Mouse (Mus musculus) gastrocnemius, postnatal 25 days (tissue): ENCODE measurements around the gene Caly. TPM values are rescaled to one million over a fixed set of nuclear protein-coding genes. Genes with fewer than 3 reads are reported as not detected.

ENCODE experiments used
- DNase-seq: peaks from one replicate; pipeline ENCODE4 v3.0.0; 2022
- total RNA-seq, 2 experiments: library from RNA; stranded (reverse); gene quantifications; 1 replicate in 1 of 2; 2 replicates in 1 of 2; pipeline ENCODE4 v1.2.3; 2021

Caly gene
- total RNA-seq, 2 experiments from 2014 or later, result not detected

DNA sequence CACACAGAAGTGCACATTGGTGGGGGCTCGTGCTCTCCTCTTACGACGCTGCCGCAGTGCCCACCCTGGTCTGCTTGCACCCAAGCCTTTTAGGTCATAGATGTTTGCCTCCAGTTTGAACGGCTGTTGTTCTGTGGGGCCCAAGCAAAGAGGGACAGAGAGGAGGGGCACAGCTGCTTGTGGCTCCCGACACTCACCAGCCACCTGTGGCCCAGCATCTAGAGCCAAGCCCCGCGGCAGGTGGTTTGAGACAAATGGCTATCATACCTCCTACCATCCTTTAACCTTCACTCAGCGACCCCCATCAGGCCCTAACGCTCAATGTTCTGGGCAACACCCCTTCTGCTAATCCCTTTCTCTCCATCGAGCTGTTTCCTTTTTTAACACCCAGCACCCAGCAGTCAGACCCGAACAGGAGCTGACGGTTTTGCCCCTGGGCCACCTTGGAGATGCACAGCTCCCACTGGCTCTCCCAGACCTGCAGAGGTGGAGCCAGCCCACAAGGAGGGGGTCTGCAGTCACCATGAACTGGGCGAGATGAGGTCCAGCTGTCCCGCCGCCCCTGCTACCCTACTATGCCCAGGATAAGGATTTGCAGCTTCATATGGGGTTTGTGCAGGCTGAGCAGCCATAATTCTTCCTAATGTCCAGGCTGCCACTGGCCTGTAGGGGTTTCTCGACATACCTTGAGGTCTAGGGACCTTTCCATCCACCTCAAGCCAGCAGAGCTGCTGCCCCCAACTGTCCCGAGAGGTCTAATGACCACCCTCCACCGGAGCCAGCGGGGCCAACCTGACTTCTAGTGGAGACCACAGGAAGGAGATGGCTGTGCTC, 723 bp downstream of the Caly start:
- no peak for DNase-seq

DNA sequence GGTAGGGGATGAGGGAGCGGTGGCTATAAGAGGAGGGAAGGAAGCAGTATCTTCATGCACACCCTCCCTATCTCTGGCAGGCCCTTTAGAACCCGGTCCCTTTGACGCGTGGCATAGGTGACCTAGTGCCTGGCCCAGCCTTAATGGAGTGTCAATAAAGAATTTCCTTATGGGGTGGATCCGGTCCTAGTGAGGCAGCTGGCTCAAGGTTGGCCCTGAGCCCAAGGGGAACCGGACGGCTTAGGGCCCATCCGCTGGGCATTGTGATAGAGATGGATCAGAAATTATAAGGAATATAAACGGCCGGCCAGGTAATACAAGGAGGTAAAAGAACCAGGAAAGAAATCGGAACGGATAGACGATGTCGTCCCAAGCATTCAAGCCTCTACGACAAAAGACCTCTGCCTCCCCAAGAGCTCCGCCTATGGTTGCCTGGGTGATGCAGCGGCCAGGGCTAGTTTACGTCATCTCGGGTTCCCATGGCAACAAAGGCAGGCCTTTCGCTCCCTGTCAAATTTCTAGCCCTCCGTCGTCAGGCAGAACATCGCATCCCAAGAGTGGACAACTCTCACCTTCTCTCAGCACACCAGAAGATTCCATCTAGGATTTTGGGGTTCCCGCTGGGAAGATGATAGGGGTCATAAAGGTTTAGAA, 1.7 kb downstream of the Caly start:
- DNase-seq, result no peak

DNA sequence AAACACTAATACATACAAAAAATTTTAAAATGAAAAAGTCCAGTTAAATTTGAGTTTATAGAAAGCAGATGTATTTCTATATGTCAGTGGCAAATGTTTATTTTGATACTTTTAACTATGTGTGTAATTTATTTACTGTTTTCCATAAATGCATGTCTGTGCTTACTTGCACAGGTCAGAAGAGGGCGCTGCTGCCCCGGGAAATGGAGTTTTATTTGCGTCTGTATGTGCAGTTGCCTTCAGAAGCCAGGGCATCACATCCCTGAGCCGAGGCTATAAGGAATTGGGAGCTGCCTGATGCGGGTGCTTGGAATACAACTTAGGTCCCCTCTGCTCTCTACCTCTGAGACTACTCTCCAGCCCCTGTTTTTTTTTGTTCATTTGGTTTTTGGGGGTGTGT, 3.6 kb downstream of the Caly start:
- DNase-seq, result no peak

DNA sequence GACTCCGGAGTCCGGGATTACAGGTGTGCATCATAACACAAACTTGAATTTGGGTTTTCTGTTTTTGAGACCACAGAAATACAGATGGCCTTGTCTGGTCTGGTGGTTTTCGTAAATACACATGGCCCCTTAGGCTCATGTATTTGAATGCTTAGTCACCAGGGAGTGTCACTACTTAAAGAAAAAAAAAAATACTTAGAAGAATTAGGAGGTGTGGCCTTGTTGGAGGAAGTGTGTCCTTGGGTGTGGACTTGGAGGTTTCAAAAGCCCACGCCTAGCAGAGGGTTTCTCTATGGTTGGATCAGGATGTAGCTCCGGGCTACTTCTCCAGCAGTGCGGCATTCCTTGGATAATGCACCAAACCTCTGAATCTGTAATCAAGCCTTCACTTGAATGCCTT, 4.7 kb downstream of the Caly start:
- DNase-seq, result no peak

DNA sequence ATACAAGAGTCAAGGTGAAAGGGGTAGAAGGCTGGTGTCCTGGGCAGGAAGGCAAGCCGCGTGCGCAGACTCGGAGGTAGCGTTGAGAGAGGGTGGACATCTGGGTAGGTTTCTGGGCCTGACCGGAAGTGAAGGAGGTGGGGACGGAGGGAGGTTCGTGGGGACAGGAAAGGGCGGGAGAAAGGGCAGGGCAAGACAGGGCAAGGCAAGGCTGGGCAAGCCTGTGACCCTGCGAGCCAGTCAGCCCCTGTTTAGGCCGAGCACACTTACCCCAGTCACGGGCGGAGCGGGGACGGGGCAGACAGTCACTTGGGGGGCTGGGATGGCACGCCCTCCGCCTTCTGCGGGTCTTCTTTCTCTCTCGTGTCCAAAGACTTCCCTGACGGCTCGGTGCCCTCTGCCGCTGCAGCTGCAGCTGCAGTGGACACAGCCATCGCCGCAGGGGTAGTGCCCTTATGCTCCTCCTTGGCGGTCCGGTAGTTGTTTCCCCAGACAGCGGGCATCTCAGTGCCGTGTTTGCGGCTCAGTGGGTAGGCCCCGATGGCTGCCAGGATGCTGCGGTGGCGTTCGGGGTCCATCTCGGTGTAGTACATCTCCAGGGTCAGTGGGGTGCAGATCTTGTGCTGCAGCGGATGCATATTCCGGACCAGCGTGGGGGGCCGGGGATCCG, 12.2 kb downstream of the Caly start:
- DNase-seq, result no peak

DNA sequence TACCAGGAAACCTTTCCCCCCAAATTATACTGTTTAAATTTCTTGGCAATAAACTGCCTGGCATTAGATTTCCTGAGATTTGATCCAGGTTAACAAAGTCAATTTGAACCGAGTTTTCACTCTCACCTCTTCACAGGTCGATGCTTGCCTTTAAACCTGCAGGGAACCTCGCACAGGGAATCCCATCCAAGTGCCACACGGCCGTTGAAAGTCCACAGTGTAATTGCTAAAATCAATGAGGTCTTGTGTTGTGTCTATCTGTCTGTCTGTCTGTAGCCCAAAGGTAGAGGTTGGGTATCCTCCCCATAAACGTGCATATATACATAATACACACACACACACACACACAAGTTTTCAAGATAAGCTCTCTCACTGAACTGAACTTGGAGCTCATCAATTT, 15.0 kb downstream of the Caly start:
- no peak for DNase-seq

DNA sequence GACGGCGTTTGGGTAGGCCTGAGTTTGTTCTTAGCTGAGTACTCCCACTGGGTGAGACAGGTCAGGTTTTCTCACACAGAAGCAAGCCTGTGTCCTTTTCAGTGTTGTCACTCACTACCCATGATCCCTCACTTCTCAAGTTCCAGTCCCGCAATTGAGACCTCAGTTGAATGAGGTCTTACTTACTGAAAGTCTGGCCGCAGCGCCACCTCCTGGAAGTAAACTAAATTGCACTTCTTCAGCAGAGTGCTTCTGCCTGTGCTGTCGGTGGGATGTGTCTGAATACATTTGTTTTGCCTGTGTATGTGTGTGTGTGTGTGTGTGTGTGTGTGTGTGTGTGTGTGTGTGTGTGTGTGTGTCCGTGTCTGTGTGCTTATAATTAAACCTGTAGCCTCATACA, 19.3 kb downstream of the Caly start:
- peak; percentile 26 for DNase-seq

DNA sequence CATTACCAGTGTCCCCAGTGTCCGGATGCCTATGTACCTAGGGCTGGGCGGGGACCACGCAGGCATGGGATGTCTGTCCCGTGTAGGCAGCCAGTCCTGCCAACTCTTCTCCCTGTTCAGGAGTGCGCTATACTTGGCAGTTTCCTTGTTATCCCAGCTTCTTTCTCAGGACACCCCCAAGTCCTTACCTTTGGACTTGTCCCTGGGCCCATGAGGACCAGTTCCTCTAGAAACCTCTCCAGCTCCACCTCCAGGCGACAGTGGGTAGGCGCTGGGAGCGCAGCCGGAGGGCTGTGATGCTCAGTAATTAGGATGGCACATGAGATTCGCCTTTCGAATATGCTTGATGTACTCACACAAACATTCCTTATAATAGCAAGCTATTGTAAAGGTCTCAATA, 20.0 kb downstream of the Caly start:
- DNase-seq, result no peak

DNA sequence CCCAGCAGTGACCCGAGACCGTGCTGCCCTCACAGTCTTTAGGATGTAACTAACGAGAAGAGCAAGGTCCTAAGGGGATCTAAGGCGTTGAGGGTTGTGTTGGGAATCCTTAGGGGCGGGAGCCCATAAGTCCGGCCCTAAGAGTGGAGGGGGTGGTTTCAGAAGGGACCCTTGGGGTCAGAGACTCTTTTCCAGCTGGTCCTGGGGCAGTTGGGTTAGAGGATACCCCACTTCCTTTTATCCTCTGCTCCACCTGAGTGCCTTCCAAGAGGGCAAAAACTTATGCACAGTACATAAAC, 20.6 kb downstream of the Caly start:
- DNase-seq, result no peak

DNA sequence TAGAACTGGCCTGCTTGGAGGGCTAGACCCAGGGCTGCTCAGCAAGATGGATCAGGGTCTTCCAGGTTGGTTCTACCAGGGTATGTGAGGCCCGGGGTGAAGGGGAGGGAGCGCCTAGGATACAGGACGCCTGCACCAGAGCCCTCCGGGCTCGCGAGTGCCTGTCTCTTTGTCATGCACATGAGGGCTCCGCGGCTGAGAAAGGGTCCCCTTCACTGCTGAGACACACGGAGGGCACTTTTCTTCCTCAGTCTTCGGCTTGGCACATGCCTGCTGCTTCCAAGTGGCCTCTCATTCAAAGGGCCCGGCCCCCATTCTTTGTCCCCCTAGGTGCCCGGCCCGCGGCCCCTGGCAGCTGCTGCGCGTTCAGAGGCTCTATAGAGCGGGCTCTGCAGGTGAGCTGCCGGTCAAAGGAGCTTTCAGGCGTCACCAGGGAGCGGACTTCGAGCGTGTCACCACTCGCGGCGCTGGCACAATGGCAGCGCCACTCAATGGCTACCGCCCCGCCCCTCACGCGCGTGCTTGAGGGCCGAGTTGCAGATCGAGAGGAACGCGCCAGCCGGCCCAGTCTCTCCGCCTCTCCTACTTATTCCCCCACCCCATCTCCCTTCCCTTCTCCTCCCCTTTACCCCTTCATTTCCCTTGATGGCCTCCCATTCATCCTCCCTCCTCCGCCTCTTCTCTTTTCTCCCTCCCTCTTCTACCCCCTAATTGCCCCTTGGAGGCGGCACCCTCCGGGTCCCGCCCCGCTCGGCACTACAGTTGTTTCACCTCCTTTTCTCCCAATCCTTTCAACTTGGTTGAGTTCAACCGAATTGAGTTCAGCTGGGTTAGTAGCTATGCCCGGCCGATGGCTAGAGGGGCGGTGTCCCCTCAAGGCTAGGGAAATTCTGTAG, 21.2 kb downstream of the Caly start:
- no peak for DNase-seq

DNA sequence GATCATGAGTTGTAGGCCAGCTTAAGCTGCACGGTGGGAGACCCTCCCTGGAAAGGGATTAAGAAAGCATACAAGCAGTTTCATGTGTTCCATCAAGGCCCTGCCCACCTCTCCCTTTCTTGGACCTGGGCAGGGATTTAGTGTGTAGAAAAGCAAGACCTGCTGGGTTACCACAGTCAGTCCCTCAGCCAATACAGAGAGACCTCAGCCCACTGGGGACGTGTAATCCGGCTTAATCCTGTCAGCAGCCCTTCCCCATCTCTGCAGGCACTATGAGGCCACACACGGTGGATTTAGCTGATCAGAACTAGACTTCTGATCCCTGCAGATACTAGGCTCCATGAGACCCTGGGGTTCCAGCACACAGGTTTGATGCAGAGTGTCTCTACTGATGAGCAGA, 22.7 kb downstream of the Caly start:
- no peak for DNase-seq

DNA sequence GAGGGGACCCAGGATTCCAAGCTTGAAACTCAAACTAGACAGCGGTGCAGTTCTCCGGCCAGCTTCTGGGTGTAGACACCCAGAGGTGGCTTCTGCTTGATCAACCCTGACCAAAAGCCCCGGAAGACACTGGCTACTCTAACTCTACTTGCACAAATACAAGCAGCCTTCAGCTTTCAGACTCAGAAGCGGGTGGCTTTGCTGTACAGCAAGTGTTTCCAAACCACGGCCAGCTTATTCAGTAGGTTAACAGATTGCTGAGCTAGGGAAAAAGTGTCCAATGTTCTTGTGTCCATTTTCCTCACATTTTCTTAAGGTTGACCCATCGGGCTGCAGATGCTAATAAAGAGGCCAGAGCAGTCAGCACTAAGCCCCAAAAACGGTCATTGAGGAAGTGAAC, 23.8 kb downstream of the Caly start:
- no peak for DNase-seq

DNA sequence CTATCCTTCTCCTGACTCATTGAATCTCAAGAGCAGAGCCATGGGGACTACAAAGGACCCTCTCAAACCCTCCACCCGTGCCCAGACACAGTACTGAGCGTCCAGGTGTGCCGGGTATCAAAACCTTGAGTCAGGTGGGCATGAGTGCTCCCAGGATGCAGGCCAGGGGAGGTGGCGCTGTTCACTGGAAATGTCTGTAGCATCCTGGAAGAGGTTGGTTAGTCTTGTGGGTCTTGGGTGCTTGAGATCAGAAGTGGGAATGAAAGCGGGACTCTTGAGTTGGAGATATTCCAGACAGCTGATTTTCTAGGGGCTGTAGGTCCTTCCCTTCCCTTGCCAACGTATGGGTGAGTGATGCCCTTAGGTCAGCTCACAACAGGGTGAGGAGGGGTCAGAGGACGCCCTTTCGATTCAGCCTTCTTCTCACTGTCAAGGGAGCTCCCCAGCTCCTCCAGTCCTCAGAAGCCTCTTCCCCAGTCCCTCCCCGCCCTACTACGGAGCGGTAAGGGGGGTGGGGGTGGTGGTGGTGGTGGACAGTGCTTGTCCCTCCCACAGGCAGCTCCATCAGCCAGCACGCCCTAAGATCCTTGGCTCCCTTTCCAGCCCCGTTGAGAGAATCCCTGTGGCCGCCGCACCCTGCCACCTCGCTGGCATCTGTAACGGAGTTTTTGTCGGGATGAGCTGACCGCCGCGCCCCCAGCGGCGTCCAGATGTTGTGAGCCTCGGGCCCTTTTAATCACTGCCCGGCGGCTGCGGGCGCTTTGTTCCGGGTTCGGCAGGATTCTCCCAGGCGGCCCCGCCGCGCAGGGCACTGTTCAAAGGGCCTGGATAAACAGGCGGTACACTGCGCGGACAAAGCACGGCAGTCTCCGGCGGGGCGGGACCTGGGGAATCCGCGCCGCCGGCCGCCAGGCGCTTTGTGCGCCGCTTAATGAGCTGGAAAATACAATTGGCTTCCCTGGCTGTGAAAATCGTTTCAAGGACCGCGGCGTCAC, 24.6 kb downstream of the Caly start:
- DNase-seq, result no peak

DNA sequence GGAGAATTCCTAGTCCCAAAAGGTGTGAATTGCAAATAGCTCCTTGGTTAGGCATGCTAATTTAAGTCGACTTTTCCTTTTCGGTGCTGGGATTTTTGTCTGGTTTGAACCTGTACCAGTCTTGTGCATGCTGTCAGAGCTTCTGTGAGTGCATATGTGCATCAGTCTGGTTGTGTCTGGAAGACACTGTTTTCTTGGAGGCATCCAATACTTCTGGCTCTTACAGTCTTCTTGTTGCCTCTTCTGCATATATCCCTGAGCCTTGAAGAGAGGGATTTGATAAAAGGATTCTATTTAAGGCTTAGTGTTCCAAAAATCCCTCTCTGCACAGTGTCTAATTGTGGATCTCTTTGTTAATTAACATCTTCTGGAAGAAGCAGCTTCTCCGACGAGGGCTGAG, 28.2 kb downstream of the Caly start:
- DNase-seq, result no peak

DNA sequence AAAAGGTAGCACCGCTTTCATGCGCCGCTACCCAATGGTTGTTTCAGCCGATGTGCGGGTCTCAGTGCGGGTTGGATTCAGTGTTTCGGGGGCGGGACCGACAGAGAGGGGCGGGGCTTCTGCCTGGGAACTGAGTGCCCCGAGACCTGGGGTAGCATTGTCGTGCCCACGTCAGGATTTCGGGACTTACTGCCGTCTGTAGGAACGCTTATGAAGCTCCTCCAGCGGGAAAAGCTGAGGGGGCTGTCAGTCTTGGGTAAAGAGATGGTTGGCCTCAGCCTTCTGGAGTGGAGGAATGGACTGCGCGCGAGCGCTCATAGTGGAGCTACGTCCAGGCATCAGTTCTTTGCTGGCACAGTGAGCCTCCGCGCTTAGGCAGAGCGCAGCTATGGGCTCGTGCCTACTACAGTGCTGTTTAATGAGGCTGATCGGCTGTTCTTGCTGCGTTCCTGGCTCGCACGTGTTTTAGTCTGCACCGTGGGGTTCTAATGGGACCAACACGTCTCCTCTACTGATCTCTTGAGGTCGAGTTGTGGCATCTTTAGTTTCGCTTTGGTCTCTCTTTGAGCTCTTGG, 33.1 kb downstream of the Caly start:
- no peak for DNase-seq

DNA sequence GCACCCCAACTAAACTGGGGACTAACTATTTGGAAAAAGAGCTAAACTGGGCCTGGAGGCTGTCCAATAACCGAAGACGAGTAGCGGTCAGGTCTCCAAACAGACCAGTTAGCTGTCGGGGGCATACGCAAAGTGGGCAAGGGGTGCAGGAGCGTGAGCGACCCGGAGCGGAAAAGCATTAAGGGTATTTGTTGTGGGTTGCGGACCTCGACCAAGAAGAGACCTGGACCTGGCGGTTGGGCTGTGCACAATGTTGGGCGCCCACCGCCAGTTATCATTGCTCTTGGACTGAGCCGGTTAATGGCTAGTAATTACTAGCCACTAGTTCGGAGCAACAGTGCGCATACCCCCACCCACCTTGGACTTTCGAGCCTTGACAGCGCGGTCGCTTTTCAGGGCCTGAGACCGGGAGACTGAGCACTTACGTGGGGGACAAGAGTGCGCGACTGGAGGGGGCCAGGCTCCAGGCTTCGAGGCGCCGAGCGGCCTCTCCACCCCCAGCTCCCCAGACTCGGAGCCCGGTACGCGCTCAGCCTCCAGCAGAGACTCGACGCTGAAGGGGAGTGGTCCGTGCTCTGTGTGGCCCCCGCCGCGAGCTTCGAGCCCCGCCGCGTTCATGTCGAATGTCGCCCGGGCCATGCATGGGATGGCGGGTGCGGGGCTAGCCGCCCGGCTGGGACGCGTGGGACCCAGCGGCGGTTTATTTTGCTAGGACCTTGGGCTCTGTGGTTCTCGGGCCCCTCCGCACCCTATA, 33.8 kb downstream of the Caly start, which contains the start of gene Msx3:
Gene Msx3 (minus strand): TSS at position 729 of the 754 bp plus-strand sequence.
- no peak for DNase-seq

DNA sequence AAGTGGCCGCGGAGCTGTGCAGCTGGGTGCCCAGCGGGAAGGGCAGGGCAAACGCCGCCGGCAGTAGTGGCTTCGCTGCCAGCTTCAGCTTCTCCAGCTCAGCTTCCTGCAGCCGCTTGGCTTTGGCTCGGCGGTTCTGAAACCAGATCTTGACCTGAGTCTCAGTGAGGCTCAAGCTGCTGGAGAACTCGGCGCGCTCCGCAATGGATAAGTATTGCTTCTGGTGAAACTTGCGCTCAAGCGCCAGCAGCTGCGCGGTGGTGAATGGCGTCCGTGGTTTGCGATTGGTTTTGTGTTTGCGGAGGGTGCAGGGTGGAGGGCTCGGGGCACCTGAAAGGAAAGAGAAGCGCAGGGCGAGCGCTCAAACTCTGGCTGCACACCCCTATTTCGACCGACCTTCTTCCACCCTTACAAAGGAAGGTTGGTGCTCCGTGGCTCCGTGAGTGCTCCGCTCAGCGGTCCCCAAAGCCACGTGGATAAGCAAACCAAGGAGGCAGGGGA, 34.5 kb downstream of the Caly start:
- peak; percentile 20 for DNase-seq

DNA sequence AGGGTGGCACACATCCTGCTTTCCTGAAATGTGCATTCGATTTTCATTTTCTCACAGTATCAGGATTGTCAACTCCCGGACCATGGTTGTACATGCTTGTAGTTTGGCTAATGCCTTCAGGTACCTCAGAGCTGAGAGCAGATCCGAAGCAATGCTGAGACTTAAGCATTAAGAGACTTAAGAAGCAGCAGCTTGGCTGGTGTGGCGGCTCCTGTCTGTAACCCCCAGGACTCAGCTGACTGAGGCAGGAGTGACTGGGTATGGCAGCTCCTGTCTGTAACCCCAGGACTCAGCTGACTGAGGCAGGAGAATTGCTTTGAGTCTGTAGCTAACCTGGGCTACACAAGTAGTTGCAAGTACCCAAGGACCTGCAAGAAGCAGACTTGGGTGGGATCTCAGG, 36.8 kb downstream of the Caly start:
- no peak for DNase-seq

DNA sequence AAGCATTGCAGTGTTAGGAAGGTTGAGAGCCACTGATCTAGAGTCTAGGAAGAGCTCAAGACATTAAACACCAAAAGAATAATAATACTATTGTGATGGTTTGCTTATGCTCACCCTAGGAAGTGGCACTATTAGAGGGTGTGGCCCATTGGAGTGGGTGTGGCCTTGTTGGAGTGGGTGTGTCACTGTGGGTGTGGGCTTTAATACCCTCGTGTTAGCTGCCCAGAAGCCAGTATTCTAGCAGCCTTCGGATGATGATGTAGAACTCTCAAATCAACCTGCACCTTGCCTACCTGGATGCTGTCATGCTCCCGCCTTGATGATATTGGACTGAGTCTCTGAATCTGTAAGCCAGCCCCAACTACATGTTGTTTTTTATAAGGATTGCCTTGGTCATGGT, 39.6 kb downstream of the Caly start:
- no peak for DNase-seq

DNA sequence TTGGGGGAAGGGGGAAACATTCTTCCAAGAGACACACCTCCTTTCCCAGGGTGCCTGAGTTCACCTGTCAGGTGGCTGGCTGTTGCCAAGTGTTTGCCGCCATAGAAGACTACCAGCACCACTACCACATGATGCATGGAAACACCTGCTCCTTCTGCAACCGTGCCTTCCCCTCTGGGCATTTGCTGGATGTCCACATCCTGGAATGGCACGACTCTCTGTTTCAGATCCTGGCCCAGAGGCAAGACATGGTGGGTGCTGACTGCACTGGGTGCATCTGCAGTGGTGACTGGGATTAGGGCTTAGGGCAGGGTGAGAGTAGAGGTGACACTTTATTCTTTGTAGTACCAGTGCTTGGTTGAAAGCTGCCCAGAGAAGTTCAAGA, 45.2 kb downstream of the Caly start:
- DNase-seq, result no peak
